In genomic region chr10:8894965-8895515, GRCm38 (mm10) we compare ENCODE assay signal across 22 mouse cellular contexts. TPM values are rescaled to one million over a fixed set of nuclear protein-coding genes. Genes with fewer than 3 reads are reported as not detected.
A peak's percentile ranks its signal among the peaks of the same experiment; 100 is the strongest.
DNase-seq lines count a peak whose midpoint lies in the region; ATAC-seq and TF ChIP-seq lines count a peak whose summit lies in the region.
"Had no signal": no experiment of that assay in that cellular context is flagged by ENCODE, and none has a peak within 500 bp of the region (broad histone marks: within the 10 kb centered on the region; RNA-seq: fewer than 3 reads in every experiment).

No protein-coding gene starts in this region.

- peaks cover 3% of the 10 kb centered on the region; the same call in 1 of the 2 replicates for H3K4me1 ChIP-seq in intestine, postnatal 0 days (replicated peaks; ENCODE audit: control insufficient read depth, insufficient read depth, low read length)
- H3K4me1 ChIP-seq in intestine, embryonic 16.5 days (ENCODE audit: control insufficient read depth, insufficient read depth, low read length) = peaks cover 6% of the 10 kb centered on the region; the same call in 1 of the 2 replicates
- H3K4me1 ChIP-seq in midbrain, embryonic 16.5 days (ENCODE audit: control insufficient read depth, insufficient read depth, low read length) = no peaks in the 10 kb centered on the region; the same call in 1 of the 2 replicates
- no peaks in the 10 kb centered on the region for H3K4me1 ChIP-seq in midbrain, embryonic 10.5 days
- H3K4me1 ChIP-seq: forebrain, embryonic 13.5 days; heart, embryonic 15.5 days; hindbrain, embryonic 15.5 days had no signal

- 84% methylated on average over 6 of the region's 6 CpGs for WGBS in intestine, postnatal 0 days
- WGBS in intestine, embryonic 16.5 days = 80% methylated on average over 6 of the region's 6 CpGs
- 92% methylated on average over 6 of the region's 6 CpGs for WGBS in midbrain, embryonic 16.5 days
- 92% methylated on average over 6 of the region's 6 CpGs for WGBS in midbrain, embryonic 10.5 days

- 0 out of 2 replicates have a peak, but pooled peaks have one; percentile 36 for ATAC-seq in intestine, postnatal 0 days
- no peak; the same call in 1 of the 2 replicates for ATAC-seq in intestine, embryonic 16.5 days
- ATAC-seq in midbrain, embryonic 16.5 days = peak; percentile 45; the same call in 1 of the 2 replicates
- ATAC-seq: CD4-positive, CD25-positive, alpha-beta regulatory T cell, adult 4 months; forebrain, embryonic 13.5 days; forebrain, postnatal 0 days had no signal

- H3K4me3 ChIP-seq in intestine, postnatal 0 days (ENCODE audit: low read depth, low read length) = no peak overlapping the region
- H3K4me3 ChIP-seq in intestine, embryonic 16.5 days (ENCODE audit: low read length) = no peak overlapping the region
- H3K4me3 ChIP-seq in midbrain, embryonic 16.5 days (ENCODE audit: low read depth, low read length) = no peak overlapping the region
- H3K4me3 ChIP-seq in midbrain, embryonic 10.5 days = no peak overlapping the region
- H3K4me3 ChIP-seq: forebrain, embryonic 13.5 days; gastrocnemius, adult 2 months; heart, embryonic 15.5 days; hindbrain, embryonic 15.5 days had no signal

- H3K27ac ChIP-seq in intestine, postnatal 0 days (ENCODE audit: low read depth, low read length) = no peak overlapping the region
- H3K27ac ChIP-seq in intestine, embryonic 16.5 days (ENCODE audit: low read length) = no peak overlapping the region
- no peak overlapping the region for H3K27ac ChIP-seq in midbrain, embryonic 16.5 days (ENCODE audit: low read length)
- H3K27ac ChIP-seq in midbrain, embryonic 10.5 days (replicated peaks) = no peak overlapping the region
- H3K27ac ChIP-seq: forebrain, embryonic 13.5 days; gastrocnemius, adult 2 months; heart, embryonic 15.5 days; hindbrain, embryonic 15.5 days had no signal

- no peaks in the 10 kb centered on the region for H3K36me3 ChIP-seq in intestine, postnatal 0 days (ENCODE audit: control insufficient read depth, insufficient read depth)
- H3K36me3 ChIP-seq in intestine, embryonic 16.5 days (ENCODE audit: control insufficient read depth, insufficient read depth, low read length) = no peaks in the 10 kb centered on the region
- H3K36me3 ChIP-seq in midbrain, embryonic 16.5 days (ENCODE audit: control insufficient read depth, insufficient read depth, low read length) = no peaks in the 10 kb centered on the region
- H3K36me3 ChIP-seq in midbrain, embryonic 10.5 days = no peaks in the 10 kb centered on the region
- H3K36me3 ChIP-seq: heart, embryonic 15.5 days; hindbrain, embryonic 15.5 days had no signal

- no peak overlapping the region for H3K4me2 ChIP-seq in intestine, postnatal 0 days (replicated peaks; ENCODE audit: low read depth)
- H3K4me2 ChIP-seq in intestine, embryonic 16.5 days (ENCODE audit: low read depth, low read length) = no peak overlapping the region
- H3K4me2 ChIP-seq in midbrain, embryonic 16.5 days (ENCODE audit: low read length) = no peak overlapping the region
- H3K4me2 ChIP-seq: forebrain, embryonic 13.5 days; heart, embryonic 15.5 days; hindbrain, embryonic 15.5 days had no signal

- no peak for TF ChIP-seq CTCF in intestine, postnatal 0 days (IDR thresholded peaks at IDR 0.05; ENCODE audit: low read depth)

- no peaks in the 10 kb centered on the region for H3K27me3 ChIP-seq in intestine, postnatal 0 days (replicated peaks; ENCODE audit: control insufficient read depth, insufficient read depth, low read length)
- no peaks in the 10 kb centered on the region for H3K27me3 ChIP-seq in intestine, embryonic 16.5 days (replicated peaks; ENCODE audit: control insufficient read depth, insufficient read depth, low read length)
- no peaks in the 10 kb centered on the region for H3K27me3 ChIP-seq in midbrain, embryonic 16.5 days (ENCODE audit: control insufficient read depth, insufficient read depth, low read depth, low read length)
- H3K27me3 ChIP-seq in midbrain, embryonic 10.5 days (ENCODE audit: low read depth, poor library complexity, severe bottlenecking) = no peaks in the 10 kb centered on the region
- H3K27me3 ChIP-seq: forebrain, embryonic 13.5 days; heart, embryonic 15.5 days; hindbrain, embryonic 15.5 days had no signal

- DNase-seq in midbrain, embryonic 10.5 days (ENCODE audit: low spot score) = no peak
- peak; percentile 59 for DNase-seq in ES-CJ7 (ENCODE audit: low read depth, low spot score)
- DNase-seq in ZHBTc4 (ENCODE audit: low read depth, low spot score) = peak; percentile 73
- no peak for DNase-seq in thymus, postnatal 0 days (ENCODE audit: low spot score)
- no peak for DNase-seq in thymus, adult 18-20 months
- DNase-seq: adrenal gland, postnatal 10 days; B cell, adult 2 months; cerebellum, adult 11 months; cerebellum, adult 8-10 months; cerebellum, postnatal 14 days; embryo, embryonic 11 days; forebrain, postnatal 0 days; gastrocnemius, adult 2 months; gastrocnemius, postnatal 25 days; heart, postnatal 36 days had no signal

- H3K9ac ChIP-seq in intestine, postnatal 0 days (ENCODE audit: low read depth, low read length) = no peak overlapping the region
- H3K9ac ChIP-seq in intestine, embryonic 16.5 days (ENCODE audit: low read depth, low read length) = no peak overlapping the region
- H3K9ac ChIP-seq in midbrain, embryonic 16.5 days (ENCODE audit: low read depth, low read length) = no peak overlapping the region
- H3K9ac ChIP-seq: forebrain, embryonic 13.5 days; forebrain, postnatal 0 days; heart, embryonic 15.5 days; hindbrain, embryonic 15.5 days had no signal

- no peaks in the 10 kb centered on the region for H3K9me3 ChIP-seq in intestine, postnatal 0 days (ENCODE audit: control insufficient read depth)
- peaks cover 4% of the 10 kb centered on the region; the same call in 1 of the 2 replicates for H3K9me3 ChIP-seq in intestine, embryonic 16.5 days (ENCODE audit: control insufficient read depth, low read length)
- H3K9me3 ChIP-seq in midbrain, embryonic 16.5 days (replicated peaks; ENCODE audit: control insufficient read depth, low read length, poor library complexity, severe bottlenecking) = no peaks in the 10 kb centered on the region
- H3K9me3 ChIP-seq in midbrain, embryonic 10.5 days (replicated peaks) = no peaks in the 10 kb centered on the region
- H3K9me3 ChIP-seq: forebrain, embryonic 13.5 days; heart, embryonic 15.5 days; hindbrain, embryonic 15.5 days had no signal

RNA-seq across cellular contexts. Expression of gene Sash1, which starts 9.2 kb away (rescaled TPM):
- 2.8 and 5.1 TPM in 2 replicates for polyA plus RNA-seq in intestine, postnatal 0 days (2015; fragmentation: Nextera tagmentation; extraction: Ambion mirVana)
- polyA plus RNA-seq in intestine, embryonic 16.5 days (2015; fragmentation: Nextera tagmentation; extraction: Ambion mirVana) = 2.3 and 2.8 TPM in 2 replicates
- polyA plus RNA-seq in midbrain, embryonic 16.5 days (2015; fragmentation: Nextera tagmentation; extraction: Ambion mirVana) = 2.2 and 2.7 TPM in 2 replicates
- 3.1 and 3.3 TPM in 2 replicates for polyA plus RNA-seq in midbrain, embryonic 10.5 days (2016; fragmentation: Nextera tagmentation; extraction: Ambion mirVana)
- polyA plus RNA-seq in thymus, postnatal 0 days (2015; fragmentation: Nextera tagmentation; extraction: Ambion mirVana) = 1.2 and 1.5 TPM in 2 replicates
- polyA plus RNA-seq: CD4-positive, CD25-positive, alpha-beta regulatory T cell, adult 4 months had no signal

Comparison
In these comparisons a context has a peak if more than half of its experiments do, and no peak if none do; other contexts are left out.
1. DNase-seq: peak in ES-CJ7 (single experiment) and ZHBTc4 (single experiment); none in midbrain, embryonic 10.5 days (single experiment), thymus, postnatal 0 days (single experiment) and thymus, adult 18-20 months (0 of 2).